19 mouse cellular contexts compared by ENCODE assay signal in genomic region chr8:110967326-110967725, GRCm38 (mm10). TPM values are rescaled to one million over a fixed set of nuclear protein-coding genes. Genes with fewer than 3 reads are reported as not detected.
DNase-seq lines count a peak whose midpoint lies in the region; ATAC-seq and TF ChIP-seq lines count a peak whose summit lies in the region.
"Had no signal": no experiment of that assay in that cellular context is flagged by ENCODE, and none has a peak within 500 bp of the region (broad histone marks: within the 10 kb centered on the region; RNA-seq: fewer than 3 reads in every experiment).

No protein-coding gene starts in this region.

- H3K9ac ChIP-seq in midbrain, embryonic 14.5 days (replicated peaks; ENCODE audit: low read length): no peak overlapping the region
- no peak overlapping the region for H3K9ac ChIP-seq in liver, embryonic 12.5 days
- H3K9ac ChIP-seq: embryonic facial prominence, embryonic 15.5 days; forebrain, embryonic 15.5 days; heart, embryonic 15.5 days; hindbrain, embryonic 15.5 days; intestine, embryonic 15.5 days; liver, postnatal 0 days; neural tube, embryonic 15.5 days had no signal

- WGBS in midbrain, embryonic 14.5 days: 85% methylated on average over 9 of the region's 9 CpGs
- WGBS in liver, embryonic 12.5 days (ENCODE audit: insufficient replicate concordance): 77% methylated on average over 9 of the region's 9 CpGs

- H3K4me3 ChIP-seq in layer of hippocampus, adult 2 months: no peak overlapping the region
- no peak overlapping the region for H3K4me3 ChIP-seq in midbrain, embryonic 14.5 days (replicated peaks; ENCODE audit: low read depth, low read length)
- no peak overlapping the region for H3K4me3 ChIP-seq in liver, embryonic 12.5 days
- H3K4me3 ChIP-seq: embryonic facial prominence, embryonic 15.5 days; forebrain, embryonic 15.5 days; heart, embryonic 15.5 days; hindbrain, embryonic 15.5 days; intestine, embryonic 15.5 days; midbrain, embryonic 10.5 days; neural tube, embryonic 15.5 days had no signal

- DNase-seq in adrenal gland, postnatal 14 days: peak; percentile 28
- no peak for DNase-seq in adrenal gland, adult 8-10 months
- no peak for DNase-seq in layer of hippocampus, adult 2 months (ENCODE audit: low spot score in 2 of 2)
- DNase-seq in layer of hippocampus, adult 18-20 months (ENCODE audit: low spot score in 2 of 2): no peak
- peak; percentile 87 for DNase-seq in cerebellum, adult 9-10 months
- no peak for DNase-seq in midbrain, embryonic 14.5 days
- no peak for DNase-seq in spleen, postnatal 10 days (ENCODE audit: low spot score in 2 of 2)
- DNase-seq: heart, postnatal 4 days; layer of hippocampus, postnatal 36 days; liver, postnatal 0 days had no signal

- H3K27me3 ChIP-seq in midbrain, embryonic 14.5 days (ENCODE audit: control insufficient read depth, insufficient read depth, low read length): no peaks in the 10 kb centered on the region
- no peaks in the 10 kb centered on the region for H3K27me3 ChIP-seq in liver, embryonic 12.5 days (replicated peaks)
- H3K27me3 ChIP-seq: embryonic facial prominence, embryonic 15.5 days; forebrain, embryonic 15.5 days; heart, embryonic 15.5 days; hindbrain, embryonic 15.5 days; intestine, embryonic 15.5 days; neural tube, embryonic 15.5 days had no signal

- H3K36me3 ChIP-seq in midbrain, embryonic 14.5 days (ENCODE audit: control insufficient read depth, insufficient read depth, low read length): peaks cover 32% of the 10 kb centered on the region
- peaks cover 97% of the 10 kb centered on the region for H3K36me3 ChIP-seq in liver, embryonic 12.5 days

- H3K4me1 ChIP-seq in midbrain, embryonic 14.5 days (ENCODE audit: control insufficient read depth, insufficient read depth, low read length): peaks cover 4% of the 10 kb centered on the region
- H3K4me1 ChIP-seq in liver, embryonic 12.5 days: peaks cover 36% of the 10 kb centered on the region

- H3K27ac ChIP-seq in layer of hippocampus, adult 2 months: peak overlapping the region; percentile 43; the same call in 1 of the 2 replicates
- no peak overlapping the region for H3K27ac ChIP-seq in midbrain, embryonic 14.5 days (replicated peaks; ENCODE audit: low read depth, low read length)
- H3K27ac ChIP-seq in liver, embryonic 12.5 days: no peak overlapping the region
- H3K27ac ChIP-seq: embryonic facial prominence, embryonic 15.5 days; forebrain, embryonic 15.5 days; heart, embryonic 15.5 days; hindbrain, embryonic 15.5 days; intestine, embryonic 15.5 days; macrophage; midbrain, embryonic 10.5 days; neural tube, embryonic 15.5 days had no signal

- no peak for ATAC-seq in midbrain, embryonic 14.5 days (ENCODE audit: low FRiP score, low TSS enrichment)
- ATAC-seq in liver, embryonic 12.5 days: no peak
- ATAC-seq: forebrain, embryonic 15.5 days; intestine, embryonic 15.5 days; liver, postnatal 0 days had no signal

- H3K9me3 ChIP-seq in midbrain, embryonic 14.5 days (ENCODE audit: control insufficient read depth, low read length): no peaks in the 10 kb centered on the region
- no peaks in the 10 kb centered on the region for H3K9me3 ChIP-seq in liver, embryonic 12.5 days (replicated peaks)
- H3K9me3 ChIP-seq: embryonic facial prominence, embryonic 15.5 days; forebrain, embryonic 15.5 days; heart, embryonic 15.5 days; hindbrain, embryonic 15.5 days; intestine, embryonic 15.5 days; midbrain, embryonic 10.5 days; neural tube, embryonic 15.5 days had no signal

- no peak for TF ChIP-seq CTCF in layer of hippocampus, adult 2 months (conservative IDR thresholded peaks at IDR 0.05)

- H3K4me2 ChIP-seq in midbrain, embryonic 14.5 days (ENCODE audit: low read length): no peak overlapping the region
- H3K4me2 ChIP-seq in liver, embryonic 12.5 days: no peak overlapping the region
- H3K4me2 ChIP-seq: embryonic facial prominence, embryonic 15.5 days; forebrain, embryonic 15.5 days; heart, embryonic 15.5 days; hindbrain, embryonic 15.5 days; intestine, embryonic 15.5 days; neural tube, embryonic 15.5 days had no signal

RNA-seq across cellular contexts. Expression of gene Ddx19a, which starts 30.3 kb away (rescaled TPM):
- 47.4 and 54.0 TPM in 2 replicates for total RNA-seq in adrenal gland, postnatal 14 days (2021)
- total RNA-seq in adrenal gland, adult 8-10 months (2022): 10 to 100 TPM; 38.7 to 52.2 (median 44.5) TPM
- total RNA-seq in layer of hippocampus, adult 2 months (2021): 10 to 100 TPM; 29.8 to 32.8 TPM
- total RNA-seq in layer of hippocampus, adult 18-20 months (2021): 10 to 100 TPM; 26.5 to 28.6 TPM
- 11.5 and 15.7 TPM in 2 replicates for polyA plus RNA-seq in midbrain, embryonic 14.5 days (2014; fragmentation: Nextera tagmentation; extraction: Ambion mirVana)
- polyA plus RNA-seq in liver, embryonic 12.5 days (2016; fragmentation: Nextera tagmentation; extraction: Ambion mirVana): 15.3 TPM in 2 replicates

RNA-seq across cellular contexts. Expression of gene St3gal2, which starts 47.6 kb away (rescaled TPM):
- total RNA-seq in adrenal gland, postnatal 14 days (2021): 18.5 and 21.6 TPM in 2 replicates
- total RNA-seq in adrenal gland, adult 8-10 months (2022): 10 to 100 TPM; 19.1 to 41.1 (median 27.7) TPM
- 100 to 1,000 TPM in 1 of 2 experiments, 10 to 100 TPM in 1; 95.1 to 104 TPM for total RNA-seq in layer of hippocampus, adult 2 months (2021)
- 100 to 1,000 TPM; 101 to 103 TPM for total RNA-seq in layer of hippocampus, adult 18-20 months (2021)
- polyA plus RNA-seq in midbrain, embryonic 14.5 days (2014; fragmentation: Nextera tagmentation; extraction: Ambion mirVana): 16.5 and 18.0 TPM in 2 replicates
- polyA plus RNA-seq in liver, embryonic 12.5 days (2016; fragmentation: Nextera tagmentation; extraction: Ambion mirVana): 36.7 and 40.3 TPM in 2 replicates

Comparison
In these comparisons a context has a peak if more than half of its experiments do, and no peak if none do; other contexts are left out.
1. DNase-seq: peak in adrenal gland, postnatal 14 days (single experiment) and cerebellum, adult 9-10 months (single experiment); none in adrenal gland, adult 8-10 months (single experiment), layer of hippocampus, adult 2 months (0 of 2), layer of hippocampus, adult 18-20 months (0 of 2), midbrain, embryonic 14.5 days (single experiment) and spleen, postnatal 10 days (0 of 2).